Mouse (Mus musculus): ENCODE results near the gene Serp1.
A peak's percentile ranks its signal among the peaks of the same experiment; 100 is the strongest.
"Not testable (repeated sequence)": the region's sequence is repeated elsewhere in the genome, so short reads cannot be mapped to it uniquely, and the experiment has no call there.

Gene Serp1

DNA sequence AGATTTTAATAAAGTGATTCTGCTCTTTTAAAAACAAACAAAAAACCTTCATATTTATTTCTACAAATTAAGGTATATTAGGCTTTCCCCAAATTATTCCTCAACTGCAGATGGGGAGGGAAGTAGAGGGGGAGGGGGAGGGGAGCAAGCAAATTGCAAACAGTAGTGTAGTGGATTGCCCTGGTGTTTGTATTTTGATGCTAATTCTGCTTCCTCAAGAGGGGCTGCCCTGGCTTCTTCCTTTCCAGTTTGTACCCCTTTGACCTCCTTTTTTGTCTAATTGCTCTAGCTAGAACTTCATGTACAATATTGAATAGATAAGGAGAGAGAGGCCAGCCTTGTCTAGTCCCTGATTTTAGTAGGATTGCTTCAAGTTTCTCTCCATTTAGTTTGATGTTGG is 21.0 kb downstream of the Serp1 start:
- DNase-seq, result no peak

GRCm38 (mm10) chr3:58503720-58504333 is 21.9 kb downstream of the Serp1 start:
- DNase-seq, result no peak

DNA sequence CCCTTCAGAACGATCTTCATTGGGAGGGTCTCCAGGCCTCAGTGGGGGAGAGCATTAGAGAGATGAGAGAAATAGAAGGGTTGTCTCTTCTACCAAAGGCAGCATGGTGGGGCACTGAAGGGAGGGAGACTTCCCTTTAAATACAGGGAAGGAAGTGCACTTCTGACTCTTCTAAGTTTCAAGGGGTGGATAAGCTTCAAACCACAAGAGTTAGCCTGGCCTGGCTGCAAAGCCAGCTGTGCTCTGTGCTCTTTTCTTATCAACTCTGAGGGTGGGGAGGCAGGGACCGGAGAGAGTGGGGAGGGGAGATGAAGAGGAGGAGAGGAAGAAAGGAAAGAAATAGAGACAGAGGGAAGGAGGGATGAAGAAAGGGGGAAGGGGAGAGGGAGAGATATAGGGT is 23.7 kb downstream of the Serp1 start:
- no peak for DNase-seq

- DNase-seq, result no peak
These were observed 32.1 kb downstream of the Serp1 start for GRCm38 (mm10) chr3:58493621-58494020.

DNA sequence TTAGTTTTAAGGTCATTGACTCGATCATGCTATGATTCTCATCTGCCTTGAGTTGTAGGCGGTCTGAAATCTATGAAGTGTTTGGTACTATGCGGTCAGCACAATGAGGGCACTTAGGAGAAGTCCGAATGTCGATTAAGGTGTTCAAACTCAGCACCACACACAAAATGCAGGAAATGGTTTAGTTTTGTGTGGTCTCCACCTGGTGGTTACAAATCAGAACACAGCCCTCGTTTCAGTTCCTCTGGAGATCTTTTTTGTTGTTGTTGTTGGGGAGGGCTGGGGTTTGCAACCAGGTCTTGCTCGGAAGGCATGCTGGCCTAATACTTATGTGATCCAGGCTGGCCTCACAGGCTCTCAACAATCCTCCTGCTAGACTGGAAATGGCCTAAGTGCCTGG is 34.9 kb downstream of the Serp1 start:
- peak in 1 of 2 experiments; percentile 13 for DNase-seq

DNA sequence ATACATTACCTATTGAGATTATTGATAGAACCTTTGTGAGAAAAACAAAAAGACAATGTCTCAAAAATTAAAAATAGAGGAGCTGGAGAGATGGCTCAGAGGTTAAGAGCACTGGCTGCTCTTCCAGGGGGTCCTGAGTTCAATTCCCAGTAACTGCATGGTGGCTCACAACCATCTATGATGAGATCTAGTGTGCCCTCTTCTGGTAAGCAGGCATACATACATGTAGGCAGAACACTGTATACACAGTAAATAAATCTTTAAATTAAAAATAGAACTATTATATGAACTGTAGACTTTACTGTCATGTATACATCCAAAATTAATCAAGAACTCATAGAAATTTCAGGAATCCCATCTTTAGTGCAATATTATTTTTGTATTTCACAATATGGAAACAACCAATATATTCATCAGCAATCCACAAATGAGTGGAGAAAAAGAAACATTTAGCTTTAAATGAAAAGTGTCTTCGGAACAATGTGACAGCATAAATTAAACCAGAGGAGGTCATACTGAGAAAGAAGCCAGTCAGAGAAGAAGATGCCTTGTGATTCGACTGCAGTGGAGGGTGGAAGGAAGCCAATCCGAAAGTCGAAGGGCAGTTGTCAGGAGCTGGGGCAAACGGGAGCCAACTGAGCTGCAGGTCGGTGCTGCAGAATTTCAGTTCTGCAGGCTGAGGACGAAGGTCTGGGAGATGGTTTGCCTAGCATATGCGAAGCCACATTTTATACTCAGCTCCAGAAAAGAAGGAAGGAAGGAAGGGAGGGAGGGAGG is 37.5 kb downstream of the Serp1 start:
- DNase-seq, result no peak

GRCm38 (mm10) chr3:58487121-58487520 is 38.6 kb downstream of the Serp1 start:
- DNase-seq, result no peak

GRCm38 (mm10) chr3:58485883-58486282 is 39.8 kb downstream of the Serp1 start:
- peak in 1 of 2 experiments; percentile 14 for DNase-seq

- no peak for DNase-seq
These were observed 46.8 kb downstream of the Serp1 start for GRCm38 (mm10) chr3:58478755-58479455.

DNA sequence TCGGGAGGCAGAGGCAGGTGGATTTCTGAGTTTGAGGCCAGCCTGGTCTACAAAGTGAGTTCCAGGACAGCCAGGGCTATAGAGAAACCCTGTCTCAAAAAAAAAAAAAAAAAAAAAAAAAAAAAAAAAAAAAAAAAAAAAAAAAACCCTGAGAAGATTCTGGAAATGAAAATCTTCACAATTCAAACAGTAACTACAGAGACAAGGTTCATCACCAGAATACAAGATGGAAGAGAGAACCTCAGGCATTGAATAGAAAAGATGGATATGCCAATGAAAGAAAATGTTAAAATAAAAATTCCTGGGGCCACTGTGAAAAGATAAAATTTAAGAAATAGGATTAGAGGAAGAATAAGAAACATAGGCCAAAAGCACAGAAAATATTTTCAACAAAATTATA is 50.4 kb downstream of the Serp1 start:
- not testable (repeated sequence) for DNase-seq

All from lung, adult 18-20 months (tissue).